Mouse (Mus musculus): Measurements from ENCODE around the gene Cdk12. TPM values are rescaled to one million over a fixed set of nuclear protein-coding genes. Genes with fewer than 3 reads are reported as not detected.

Cdk12 gene
- polyA plus RNA-seq, 1 experiment from 2014 or later = 6.1 TPM

- 2% methylated on average over 10 of the region's 10 CpGs for WGBS
- H3K4me2 ChIP-seq (ENCODE audit: low read length) = no peak overlapping the region
- H3K36me3 ChIP-seq (ENCODE audit: insufficient read depth, low read length) = no peaks in the 10 kb centered on the region
- no peak overlapping the region for H3K27ac ChIP-seq
- peaks cover 96% of the 10 kb centered on the region for H3K27me3 ChIP-seq (ENCODE audit: insufficient read depth, low read length)
- H3K4me1 ChIP-seq (replicated peaks; ENCODE audit: insufficient read depth, low read length) = peaks cover 13% of the 10 kb centered on the region
- TF ChIP-seq CTCF (IDR thresholded peaks at IDR 0.05; ENCODE audit: low read depth) = no peak
- H3K9ac ChIP-seq (ENCODE audit: low read depth, low read length) = no peak overlapping the region
- H3K9me3 ChIP-seq (replicated peaks; ENCODE audit: low read length) = no peaks in the 10 kb centered on the region
- no peak overlapping the region for H3K4me3 ChIP-seq (replicated peaks; ENCODE audit: low read depth, low read length)
- no peak for DNase-seq (ENCODE audit: low spot score)
- ATAC-seq (replicated peaks; ENCODE audit: low FRiP score, low read depth) = no peak
Observed at GRCm38 (mm10) chr11:98323136-98323866, 120.4 kb downstream of the Cdk12 start.

DNA sequence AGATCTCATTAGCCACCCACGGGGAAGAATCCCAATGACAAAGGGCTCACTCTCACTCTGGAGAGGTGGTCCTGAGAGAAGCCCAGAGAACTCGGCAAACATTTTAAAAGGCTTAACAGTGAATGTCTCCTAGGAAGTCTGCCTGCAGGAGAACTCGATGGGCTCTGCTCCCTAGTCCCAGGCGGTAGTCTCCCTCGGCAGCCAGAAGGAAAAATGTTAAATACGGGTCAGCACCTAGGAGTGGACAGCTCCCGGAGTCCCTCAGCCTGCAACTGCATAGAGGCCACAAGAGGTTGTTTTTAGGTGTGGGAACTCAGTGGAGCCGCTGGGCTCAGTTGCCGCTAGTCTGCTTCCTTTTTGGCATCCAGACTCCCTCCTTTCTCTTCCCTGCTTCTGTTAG, 121.1 kb downstream of the Cdk12 start:
- Histone ChIP-seq H3K4me3 (replicated peaks; ENCODE audit: low read depth, low read length) (no peak overlapping the region), H3K36me3 (ENCODE audit: insufficient read depth, low read length) (no peaks in the 10 kb centered on the region), H3K9ac (ENCODE audit: low read depth, low read length) (no peak overlapping the region), H3K4me2 (ENCODE audit: low read length) (no peak overlapping the region), H3K9me3 (replicated peaks; ENCODE audit: low read length) (no peaks in the 10 kb centered on the region), H3K27ac (no peak overlapping the region), H3K27me3 (ENCODE audit: insufficient read depth, low read length) (peaks cover 96% of the 10 kb centered on the region), H3K4me1 (replicated peaks; ENCODE audit: insufficient read depth, low read length) (peaks cover 14% of the 10 kb centered on the region)
- WGBS = under 1% methylated on average over 9 of the region's 9 CpGs
- ATAC-seq (replicated peaks; ENCODE audit: low FRiP score, low read depth) (no peak), DNase-seq (ENCODE audit: low spot score) (peak; percentile 70)
- TF ChIP-seq CTCF (IDR thresholded peaks at IDR 0.05; ENCODE audit: low read depth) = no peak

DNA sequence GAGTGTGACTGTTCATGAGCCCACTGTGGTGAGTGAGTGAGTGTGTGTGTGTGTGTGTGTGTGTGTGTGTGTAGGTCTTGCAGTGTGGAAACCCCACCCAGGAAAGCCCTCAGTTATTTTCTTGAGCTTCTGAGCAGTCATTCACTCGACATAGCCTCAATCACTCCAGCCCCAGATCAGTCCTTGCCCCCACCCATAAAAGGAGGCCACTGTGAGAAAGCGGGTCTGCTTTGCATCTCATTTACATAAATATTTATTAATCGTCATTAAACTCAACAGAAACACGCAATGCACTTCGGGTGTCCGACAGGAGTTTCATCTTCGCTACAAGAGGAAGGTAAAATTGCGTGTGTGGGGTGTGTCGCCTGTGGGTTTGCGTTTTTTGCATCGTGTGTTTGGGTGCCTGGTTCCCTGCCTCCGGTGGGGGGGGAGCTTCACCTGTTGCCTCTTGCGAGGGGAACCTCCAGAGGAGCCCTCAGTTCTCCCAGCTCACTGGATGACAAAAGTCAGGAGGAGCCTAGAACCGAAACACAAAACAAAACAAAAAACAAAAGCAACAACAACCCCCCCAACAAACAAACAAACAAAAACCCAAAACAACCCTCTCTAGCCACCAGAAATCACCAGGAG, 122.4 kb downstream of the Cdk12 start:
- peaks cover 97% of the 10 kb centered on the region for H3K27me3 ChIP-seq (ENCODE audit: insufficient read depth, low read length)
- ATAC-seq (replicated peaks; ENCODE audit: low FRiP score, low read depth) (no peak), DNase-seq (ENCODE audit: low spot score) (no peak)
- H3K9me3 ChIP-seq (replicated peaks; ENCODE audit: low read length) = no peaks in the 10 kb centered on the region
- peaks cover 14% of the 10 kb centered on the region for H3K4me1 ChIP-seq (replicated peaks; ENCODE audit: insufficient read depth, low read length)
- no peak overlapping the region for H3K4me3 ChIP-seq (replicated peaks; ENCODE audit: low read depth, low read length)
- no peak overlapping the region for H3K4me2 ChIP-seq (ENCODE audit: low read length)
- WGBS = 2% methylated on average over 14 of the region's 14 CpGs
- TF ChIP-seq CTCF (IDR thresholded peaks at IDR 0.05; ENCODE audit: low read depth) = no peak
- no peak overlapping the region for H3K27ac ChIP-seq
- H3K36me3 ChIP-seq (ENCODE audit: insufficient read depth, low read length) = no peaks in the 10 kb centered on the region
- H3K9ac ChIP-seq (ENCODE audit: low read depth, low read length) = no peak overlapping the region

DNA sequence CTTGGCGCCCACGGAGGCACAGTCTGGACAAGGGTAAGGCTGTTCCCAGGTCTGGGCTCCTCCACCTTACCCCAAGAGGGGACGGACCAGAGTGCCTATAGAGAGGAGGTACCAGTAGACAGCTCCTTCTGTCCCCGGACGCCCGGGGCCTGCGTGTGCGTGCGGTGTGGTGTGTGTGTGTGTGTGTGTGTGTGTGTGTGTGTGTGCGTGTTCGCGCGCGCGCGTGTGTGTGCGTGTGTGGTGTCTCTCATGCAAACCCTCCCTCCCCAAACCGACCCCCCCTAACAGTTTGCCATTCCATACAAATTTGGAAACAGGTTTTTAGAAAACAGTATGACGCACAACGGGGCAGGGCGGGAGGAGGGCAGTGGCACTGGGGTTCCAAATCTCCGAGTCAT, 123.0 kb downstream of the Cdk12 start:
- DNase-seq (ENCODE audit: low spot score) = no peak

GRCm38 (mm10) chr11:98326741-98327135, 123.9 kb downstream of the Cdk12 start:
- no peak for ATAC-seq (replicated peaks; ENCODE audit: low FRiP score, low read depth)
- Histone ChIP-seq H3K27ac (no peak overlapping the region), H3K4me1 (replicated peaks; ENCODE audit: insufficient read depth, low read length) (peaks cover 14% of the 10 kb centered on the region), H3K9me3 (replicated peaks; ENCODE audit: low read length) (no peaks in the 10 kb centered on the region), H3K4me3 (replicated peaks; ENCODE audit: low read depth, low read length) (peak overlapping the region; percentile 28; the same call in 1 of the 2 replicates), H3K4me2 (ENCODE audit: low read length) (peak overlapping the region; percentile 39; the same call in 1 of the 2 replicates), H3K36me3 (ENCODE audit: insufficient read depth, low read length) (no peaks in the 10 kb centered on the region), H3K9ac (ENCODE audit: low read depth, low read length) (no peak overlapping the region), H3K27me3 (ENCODE audit: insufficient read depth, low read length) (peaks cover 98% of the 10 kb centered on the region)
- WGBS = 1% methylated on average over 19 of the region's 19 CpGs
- TF ChIP-seq CTCF (IDR thresholded peaks at IDR 0.05; ENCODE audit: low read depth) = no peak
- no peak for DNase-seq (ENCODE audit: low spot score)

More for the DNA sequence above, 123.0 kb downstream of the Cdk12 start:
- Histone ChIP-seq H3K27ac (no peak overlapping the region), H3K4me3 (replicated peaks; ENCODE audit: low read depth, low read length) (no peak overlapping the region), H3K9me3 (replicated peaks; ENCODE audit: low read length) (no peaks in the 10 kb centered on the region), H3K27me3 (ENCODE audit: insufficient read depth, low read length) (peaks cover 98% of the 10 kb centered on the region), H3K36me3 (ENCODE audit: insufficient read depth, low read length) (no peaks in the 10 kb centered on the region), H3K4me1 (replicated peaks; ENCODE audit: insufficient read depth, low read length) (peaks cover 14% of the 10 kb centered on the region), H3K4me2 (ENCODE audit: low read length) (no peak overlapping the region), H3K9ac (ENCODE audit: low read depth, low read length) (no peak overlapping the region)
- TF ChIP-seq CTCF (IDR thresholded peaks at IDR 0.05; ENCODE audit: low read depth) = no peak
- ATAC-seq (replicated peaks; ENCODE audit: low FRiP score, low read depth) = no peak
- WGBS = 2% methylated on average over 21 of the region's 22 CpGs

DNA sequence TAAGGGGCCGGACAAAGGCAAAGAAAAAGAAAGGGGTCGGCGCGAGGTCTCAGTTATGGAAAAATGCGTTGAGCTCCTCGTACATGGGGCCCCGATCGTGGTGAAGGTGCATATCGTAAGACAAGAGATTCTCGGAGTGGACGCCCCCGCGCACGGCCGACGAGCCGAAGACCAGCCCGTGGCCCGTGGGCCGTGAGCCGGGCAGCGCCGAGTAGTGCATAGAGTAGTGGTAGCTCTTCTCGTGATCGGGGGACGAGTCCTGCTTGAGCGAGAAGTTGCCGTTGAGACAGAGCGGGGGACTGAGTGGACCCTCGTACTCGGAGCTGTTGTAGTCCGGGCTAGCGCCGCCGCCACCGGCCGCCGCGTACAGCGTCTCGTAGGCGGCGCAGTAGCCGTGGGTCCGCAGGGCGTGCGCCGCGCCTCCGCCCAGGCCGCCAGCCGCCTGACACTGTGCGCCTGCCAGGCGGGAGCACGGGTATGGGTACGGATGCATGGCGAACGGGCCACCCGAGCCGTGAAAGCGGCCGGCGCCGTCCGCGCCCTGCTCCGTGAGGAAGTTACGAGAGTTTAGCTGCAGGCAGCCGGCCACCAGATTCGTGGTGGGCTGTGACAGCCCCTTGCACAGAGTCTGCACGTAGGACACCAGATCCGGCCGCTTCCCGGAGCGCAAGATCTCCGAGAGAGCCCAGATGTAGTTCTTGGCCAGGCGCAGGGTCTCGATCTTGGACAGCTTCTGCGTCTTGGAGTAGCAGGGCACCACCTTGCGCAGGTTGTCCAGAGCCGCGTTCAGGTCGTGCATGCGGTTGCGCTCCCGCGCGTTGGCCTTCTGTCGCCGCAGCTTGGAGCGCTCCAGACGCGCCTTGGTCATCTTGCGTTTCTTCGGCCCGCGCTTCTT, 124.5 kb downstream of the Cdk12 start:
- Histone ChIP-seq H3K27ac (no peak overlapping the region), H3K27me3 (ENCODE audit: insufficient read depth, low read length) (peaks cover 93% of the 10 kb centered on the region), H3K4me1 (replicated peaks; ENCODE audit: insufficient read depth, low read length) (peaks cover 14% of the 10 kb centered on the region), H3K4me2 (ENCODE audit: low read length) (peak overlapping the region; percentile 39), H3K36me3 (ENCODE audit: insufficient read depth, low read length) (no peaks in the 10 kb centered on the region), H3K9me3 (replicated peaks; ENCODE audit: low read length) (no peaks in the 10 kb centered on the region), H3K9ac (ENCODE audit: low read depth, low read length) (no peak overlapping the region), H3K4me3 (replicated peaks; ENCODE audit: low read depth, low read length) (peak overlapping the region; percentile 28)
- ATAC-seq (replicated peaks; ENCODE audit: low FRiP score, low read depth) (no peak), DNase-seq (ENCODE audit: low spot score) (no peak)
- no peak for TF ChIP-seq CTCF (IDR thresholded peaks at IDR 0.05; ENCODE audit: low read depth)
- WGBS = under 1% methylated on average over 95 of the region's 97 CpGs
